Mouse (Mus musculus) spleen, postnatal 36 days (tissue): ENCODE results near the gene Eme1.

Experiments used
- DNase-seq, 2 experiments: peaks; one replicate each; pipeline ENCODE4 v3.0.0; 2022; ENCODE audit warnings: low spot score in 2 of 2, mixed read lengths in 1 of 2

Eme1 gene

DNA sequence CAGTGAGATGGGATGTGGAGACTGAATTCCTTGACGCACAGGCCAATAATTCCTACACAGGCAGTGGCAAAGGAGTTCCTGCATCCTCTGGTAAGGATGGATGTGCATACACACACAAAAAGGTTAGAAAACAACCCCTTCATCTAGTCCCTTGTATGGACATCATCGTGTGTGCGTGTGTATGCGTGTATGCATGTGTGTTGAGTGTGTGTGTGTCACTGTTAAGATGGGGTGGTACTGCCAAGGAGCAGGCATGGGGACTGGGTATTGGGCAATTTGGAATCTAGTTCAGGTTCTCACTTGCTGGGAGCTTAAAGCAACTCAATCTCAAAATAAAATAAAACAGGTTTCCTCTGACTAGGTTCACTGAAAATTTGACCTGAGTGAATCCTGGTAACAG is 7.3 kb downstream of the Eme1 start:
- no peak for DNase-seq

DNA sequence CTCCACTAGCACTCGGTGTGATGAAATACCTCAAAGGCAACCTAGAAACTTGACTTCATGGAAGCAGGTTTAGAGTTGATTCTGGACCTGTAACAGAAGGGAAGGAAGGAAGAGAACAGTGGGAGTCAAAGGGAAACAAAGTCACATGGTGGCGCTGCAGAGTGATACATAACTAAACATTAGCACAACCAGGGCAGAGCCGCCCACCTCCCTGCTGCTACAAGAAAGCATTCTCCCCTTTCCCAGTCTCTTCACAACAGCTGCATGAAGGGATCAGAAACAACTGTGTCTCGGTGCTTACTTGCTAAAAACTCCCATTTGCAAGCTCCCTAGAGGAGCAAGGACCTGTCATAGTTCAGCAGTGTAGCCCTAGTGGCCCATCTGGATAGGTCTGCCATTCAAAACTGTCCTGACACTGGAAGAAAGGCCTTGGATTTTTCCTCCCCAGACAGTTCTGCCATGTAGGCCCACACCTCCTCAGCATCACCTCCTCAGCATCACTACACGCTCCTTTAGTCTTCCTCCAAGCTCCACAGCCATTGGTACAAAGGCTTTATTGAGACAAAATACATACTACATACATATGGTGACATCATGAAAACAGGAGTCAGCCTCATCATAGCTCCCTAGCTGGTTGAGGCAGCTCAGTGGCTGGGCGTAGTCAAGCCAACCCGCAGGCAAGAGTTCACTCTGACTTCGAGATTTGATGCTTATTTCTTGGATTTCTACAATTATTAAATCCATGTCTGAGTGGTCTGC is 9.1 kb downstream of the Eme1 start:
- no peak for DNase-seq

DNA sequence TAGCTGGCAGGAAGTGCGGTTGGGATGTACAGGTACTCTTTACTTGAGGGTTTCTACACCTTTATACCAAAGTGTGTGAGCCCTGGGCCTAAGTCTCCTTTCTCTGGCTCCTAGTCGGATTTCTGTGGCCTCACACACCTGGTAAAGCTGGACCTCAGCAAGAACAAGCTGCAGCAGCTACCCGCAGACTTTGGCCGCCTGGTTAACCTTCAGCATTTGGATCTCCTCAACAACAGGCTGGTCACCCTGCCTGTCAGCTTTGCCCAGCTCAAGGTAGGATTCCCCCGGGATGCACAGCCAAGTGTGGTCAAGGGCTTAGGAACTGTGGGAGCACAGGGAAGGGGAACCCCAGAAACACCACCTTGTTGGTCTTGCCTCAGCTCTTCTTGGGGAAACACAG is 19.3 kb downstream of the Eme1 start:
- DNase-seq, result no peak

DNA sequence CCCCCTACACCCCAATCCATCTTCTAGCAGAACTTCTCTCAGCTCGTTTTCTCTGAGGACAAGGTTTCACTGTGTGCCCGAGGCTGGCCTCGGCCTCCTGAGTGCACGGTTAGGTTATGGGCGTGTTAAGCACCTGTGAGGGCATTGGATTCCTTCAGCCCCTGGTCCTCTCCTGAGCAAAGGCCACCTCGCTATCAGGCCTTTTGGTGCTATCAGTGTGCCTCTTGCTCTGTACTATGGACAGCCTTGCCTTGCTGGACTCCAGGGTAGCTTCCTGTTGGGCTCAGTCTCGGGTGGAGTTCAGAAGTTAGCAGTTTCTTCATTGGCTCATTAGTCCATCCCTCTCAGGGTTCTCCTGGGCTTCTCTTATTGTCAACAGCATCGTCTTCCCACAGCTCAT is 20.8 kb downstream of the Eme1 start:
- DNase-seq, result no peak

DNA sequence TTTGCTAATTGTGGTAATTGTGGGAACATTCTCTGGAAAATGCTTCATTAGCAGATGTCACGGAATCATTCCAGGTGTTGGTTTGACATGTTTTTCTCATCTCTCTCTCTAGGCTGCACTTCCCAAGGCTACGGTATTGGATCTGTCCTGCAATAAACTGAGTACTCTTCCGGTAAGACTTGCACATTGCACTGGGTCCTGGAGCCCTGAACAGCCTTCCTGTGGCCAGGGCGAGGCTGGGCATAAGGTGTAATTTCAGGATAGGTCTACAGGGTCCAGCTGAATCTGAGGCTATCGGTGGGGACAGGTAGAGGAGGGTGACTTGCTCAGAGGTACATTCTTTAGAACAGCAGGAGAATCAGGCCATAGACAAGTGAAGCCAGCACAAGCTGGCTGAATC is 21.8 kb downstream of the Eme1 start:
- DNase-seq, result no peak

DNA sequence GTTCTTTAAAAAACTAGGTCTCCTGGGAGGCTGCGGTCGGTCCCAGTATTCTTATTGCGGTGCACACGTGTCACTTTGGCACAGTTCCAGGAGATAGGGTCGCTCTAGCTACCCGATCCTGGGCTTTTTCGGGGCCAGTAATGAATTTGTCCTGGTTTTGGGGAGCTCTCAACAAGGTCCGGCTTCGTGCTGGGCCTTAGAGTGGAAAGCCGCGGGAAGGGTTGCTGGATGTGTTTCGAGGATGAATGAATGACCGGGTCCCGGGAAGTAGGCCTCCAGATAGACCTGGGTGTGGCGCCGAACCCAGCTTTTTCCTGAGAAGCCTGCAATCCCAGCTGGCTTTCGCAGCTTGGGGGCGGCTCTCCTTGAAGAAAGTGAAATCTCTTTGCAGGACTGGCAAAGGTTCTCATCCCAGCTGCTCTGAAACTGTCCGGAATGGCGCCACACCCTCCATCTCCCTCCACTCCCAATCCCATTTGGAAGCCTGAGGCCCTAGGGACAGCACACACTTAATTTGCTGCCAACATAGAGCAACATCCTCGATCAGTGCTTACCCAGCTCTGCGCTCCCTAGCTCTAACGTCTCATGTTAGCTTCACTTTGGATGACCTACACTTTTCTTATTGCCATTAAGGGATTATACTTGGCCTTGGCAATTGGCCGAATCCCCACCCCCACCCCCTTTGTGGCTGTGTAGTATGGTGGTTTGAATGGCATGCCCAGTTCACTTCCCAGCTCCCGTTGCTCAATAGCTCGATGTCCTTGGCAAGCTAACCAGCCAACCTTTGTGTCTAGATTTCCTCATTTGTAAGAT is 23.4 kb downstream of the Eme1 start:
- peak; percentile 5 to 6 for DNase-seq

DNA sequence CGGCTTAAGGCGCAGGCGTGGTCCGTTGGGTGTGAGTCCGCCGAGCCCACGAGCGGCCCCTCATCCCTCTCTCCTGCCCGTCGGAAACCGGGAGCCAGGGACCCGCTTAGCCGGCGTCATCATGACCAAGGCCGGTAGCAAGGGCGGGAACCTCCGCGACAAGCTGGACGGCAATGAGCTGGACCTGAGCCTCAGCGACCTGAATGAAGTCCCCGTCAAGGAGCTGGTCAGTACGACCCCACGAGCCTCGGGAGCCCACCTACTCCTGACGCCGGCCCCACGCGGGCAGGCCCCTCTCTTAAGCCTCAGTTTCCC is 23.9 kb downstream of the Eme1 start:
- DNase-seq, result no peak

DNA sequence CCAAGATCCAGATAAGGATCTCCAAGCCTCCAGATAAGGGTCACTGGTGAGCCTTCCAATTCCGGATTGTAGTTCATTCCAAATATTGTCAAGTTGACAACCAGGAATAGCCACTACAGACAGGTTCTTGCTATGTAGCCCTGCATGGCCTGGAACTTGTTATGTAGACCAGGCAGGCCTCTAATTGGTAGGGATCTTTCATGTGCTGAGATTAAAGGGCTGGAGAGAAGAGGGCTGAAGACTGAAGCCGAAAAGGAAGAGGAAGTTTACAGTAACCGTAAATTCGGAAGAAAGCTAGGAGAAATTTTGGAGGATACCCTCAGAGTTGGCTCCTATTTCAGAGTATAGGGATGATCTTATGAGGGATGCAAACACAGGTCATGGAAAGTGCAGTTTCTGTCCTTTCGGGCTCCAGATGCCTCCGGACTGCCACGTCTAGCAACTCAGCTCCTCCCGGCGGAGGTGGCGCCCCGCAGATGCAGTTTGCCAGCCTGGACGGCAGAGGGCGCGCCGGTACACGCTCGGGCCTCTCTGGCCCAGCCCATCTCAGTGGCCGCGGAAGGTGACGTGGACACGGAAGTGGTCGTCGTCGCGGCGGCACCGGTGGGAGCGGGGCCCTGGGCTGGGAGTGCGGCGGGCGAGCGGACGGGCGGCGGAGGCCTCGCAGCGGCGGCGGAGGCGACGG is 24.4 kb downstream of the Eme1 start, which contains the start of gene Lrrc59:
Gene Lrrc59, plus strand, starts transcription at position 569 of the 685 bp plus-strand sequence.
- peak; percentile 92 for DNase-seq

DNA sequence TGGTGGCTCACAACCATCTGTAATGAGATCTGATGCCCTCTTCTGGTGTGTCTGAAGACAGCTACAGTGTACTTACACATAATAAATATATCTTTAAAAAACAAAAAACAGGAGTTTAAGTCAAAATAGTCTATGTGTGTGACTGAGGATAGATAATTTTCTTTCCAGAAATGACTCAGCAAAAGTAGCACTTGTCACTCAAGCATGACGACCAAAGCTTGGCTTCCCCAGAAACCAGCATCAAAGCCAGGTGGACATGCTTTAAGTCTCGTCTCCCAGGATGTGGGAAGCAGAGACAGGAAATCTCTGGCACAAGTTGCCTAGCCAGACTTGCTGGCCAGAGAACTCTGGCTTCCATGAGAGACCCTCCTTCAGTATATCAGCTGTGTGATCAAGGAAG is 31.6 kb downstream of the Eme1 start:
- DNase-seq, result no peak

DNA sequence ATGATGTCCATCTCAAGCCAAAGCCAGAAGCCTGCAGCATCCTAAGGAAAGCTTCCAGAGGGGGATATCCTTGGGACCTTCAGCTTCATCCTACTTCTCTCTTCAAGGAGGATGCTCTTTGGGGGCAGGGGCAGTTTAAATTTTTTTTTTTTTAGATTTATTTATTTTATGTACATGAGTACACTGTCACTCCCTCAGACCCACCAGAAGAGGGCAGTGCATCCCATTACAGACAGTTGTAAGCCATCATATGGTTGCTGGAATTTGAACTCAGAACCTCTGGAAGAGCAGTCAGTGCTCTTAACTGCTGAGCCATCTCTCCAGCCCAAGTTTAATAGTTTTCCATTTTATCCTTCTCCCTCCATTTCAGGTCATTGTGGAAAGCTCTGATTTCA is 32.3 kb downstream of the Eme1 start:
- no peak for DNase-seq

DNA sequence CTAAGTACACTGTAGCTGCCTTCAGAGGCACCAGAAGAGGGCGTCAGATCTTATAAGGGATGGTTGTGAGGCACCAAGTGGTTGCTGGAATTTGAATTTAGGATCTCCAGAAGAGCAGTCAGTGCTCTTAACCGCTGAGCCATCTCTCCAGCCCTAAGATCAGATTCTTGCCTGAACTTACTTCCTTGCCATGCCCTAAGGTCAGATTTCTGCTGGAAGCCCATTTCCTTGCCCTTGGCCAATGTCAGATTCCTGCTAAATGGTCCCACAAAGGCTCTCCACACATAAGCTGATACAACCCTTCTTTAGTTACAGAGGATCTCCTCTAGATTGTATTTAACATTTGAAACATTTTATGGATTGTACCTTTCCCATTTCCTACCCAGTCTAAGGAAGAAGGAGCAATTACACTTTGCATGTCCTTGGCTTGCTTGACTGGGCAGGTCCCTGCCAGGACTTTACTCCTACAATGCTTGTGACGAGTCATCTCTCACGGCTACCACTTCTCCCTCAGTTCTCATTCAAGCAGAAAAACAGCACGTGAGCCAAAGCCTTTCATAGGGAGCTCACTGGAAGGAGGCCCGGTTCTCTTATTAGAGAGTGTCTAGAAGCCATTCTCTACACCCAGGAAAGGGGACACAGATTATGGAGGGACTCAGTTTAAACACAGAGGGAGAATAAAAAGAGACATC is 32.9 kb downstream of the Eme1 start:
- no peak for DNase-seq

DNA sequence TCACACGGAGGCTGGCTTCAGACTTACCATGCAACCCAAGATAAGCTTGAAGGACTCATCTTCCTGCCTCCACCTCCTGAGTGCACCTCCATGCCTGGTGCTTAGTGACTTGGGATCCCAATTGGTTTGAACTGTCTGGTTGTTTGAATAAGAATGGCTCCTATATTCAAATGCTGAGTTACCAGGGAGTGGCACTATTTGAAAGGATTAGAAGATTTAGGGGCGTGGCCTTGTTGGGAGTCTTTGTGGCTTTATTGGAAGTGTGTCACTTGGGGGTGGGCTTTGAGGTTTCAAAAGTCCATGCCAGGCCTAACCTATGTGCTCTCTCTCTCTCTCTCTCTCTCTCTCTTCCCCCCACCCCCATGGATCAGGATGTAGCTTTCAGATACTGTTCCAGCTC is 36.1 kb downstream of the Eme1 start:
- no peak for DNase-seq

DNA sequence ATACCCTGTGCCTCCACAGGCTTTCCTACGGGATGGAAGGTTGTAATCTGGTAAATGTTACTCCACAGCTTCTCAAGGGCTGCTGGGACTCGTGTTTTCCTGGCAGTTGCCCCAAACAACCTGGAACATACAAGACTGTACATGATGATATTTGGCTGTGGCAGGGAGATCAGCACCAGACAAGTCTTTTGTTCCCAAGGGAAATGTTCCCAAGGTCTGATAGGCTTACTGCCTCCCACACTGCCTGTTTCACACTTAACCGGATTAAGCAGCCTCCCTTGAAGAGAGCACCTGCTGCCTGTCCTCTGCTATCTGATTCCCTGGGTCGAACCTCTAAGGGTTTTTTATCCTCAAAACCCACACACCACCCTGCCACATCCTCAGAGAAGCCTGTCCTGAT is 38.3 kb downstream of the Eme1 start:
- DNase-seq, result no peak

DNA sequence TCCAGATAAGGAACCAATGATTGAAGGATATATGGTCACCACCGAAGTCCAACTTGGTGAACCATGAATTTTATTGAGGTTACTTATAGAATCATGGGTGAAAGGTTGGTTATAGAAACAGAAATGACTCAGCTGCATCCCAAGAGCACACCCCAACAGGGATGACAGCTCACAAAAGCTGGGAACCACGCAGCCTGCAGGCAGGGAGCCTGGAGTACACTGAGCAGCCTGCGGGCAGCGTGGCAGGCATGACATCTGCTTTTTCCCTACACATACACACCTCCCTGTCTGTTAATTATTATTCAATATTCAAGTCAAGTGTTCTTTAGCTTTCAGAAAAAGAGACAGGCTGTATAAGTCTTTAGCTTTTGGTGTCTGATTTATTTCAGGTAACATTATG is 39.2 kb downstream of the Eme1 start:
- no peak for DNase-seq

DNA sequence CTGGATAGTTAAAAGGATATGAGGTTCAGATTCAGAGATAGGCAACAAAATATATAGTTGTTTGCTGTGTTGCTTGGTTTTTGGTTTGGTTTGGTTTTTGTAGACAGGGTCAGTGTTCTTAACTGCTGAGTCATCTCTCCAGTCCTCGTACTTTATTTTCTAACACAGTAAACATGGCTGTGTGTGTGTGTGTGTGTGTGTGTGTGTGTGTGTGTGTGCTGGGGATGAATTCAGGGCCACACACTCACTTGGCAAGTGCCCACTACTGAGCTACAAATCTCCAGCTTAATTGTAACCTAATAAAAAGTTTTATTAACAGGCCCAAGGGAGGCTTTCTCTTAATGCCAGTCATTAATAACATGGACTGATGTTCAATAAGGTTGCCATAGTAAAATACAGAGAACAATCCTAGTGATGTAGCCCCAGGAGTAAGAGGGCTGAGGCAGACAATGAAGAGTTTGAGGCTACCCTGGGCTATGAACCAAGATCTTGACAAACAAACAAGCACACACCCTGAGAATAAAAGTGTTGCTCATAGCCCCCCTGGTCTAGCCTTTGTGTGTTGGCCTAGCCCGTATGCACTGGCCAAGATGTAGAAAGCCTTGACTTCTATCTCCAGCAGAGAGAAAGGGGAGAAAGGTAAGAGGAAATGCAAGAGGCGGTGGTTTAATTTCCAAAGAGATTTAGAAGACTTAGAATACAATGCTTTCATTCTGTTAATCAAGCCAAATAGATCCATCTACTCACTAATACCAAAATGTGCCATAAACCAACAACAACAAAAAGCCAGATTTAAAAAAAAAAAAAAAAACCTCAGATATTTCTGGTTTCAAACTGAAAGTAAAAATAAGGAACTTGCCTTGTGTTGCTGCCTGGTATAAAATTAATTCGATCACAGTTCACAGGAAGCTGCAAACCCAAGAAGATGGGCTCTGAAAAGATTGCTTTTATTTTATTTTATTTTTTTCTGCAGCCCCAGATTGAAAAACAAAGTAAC is 42.7 kb downstream of the Eme1 start:
- no peak for DNase-seq

DNA sequence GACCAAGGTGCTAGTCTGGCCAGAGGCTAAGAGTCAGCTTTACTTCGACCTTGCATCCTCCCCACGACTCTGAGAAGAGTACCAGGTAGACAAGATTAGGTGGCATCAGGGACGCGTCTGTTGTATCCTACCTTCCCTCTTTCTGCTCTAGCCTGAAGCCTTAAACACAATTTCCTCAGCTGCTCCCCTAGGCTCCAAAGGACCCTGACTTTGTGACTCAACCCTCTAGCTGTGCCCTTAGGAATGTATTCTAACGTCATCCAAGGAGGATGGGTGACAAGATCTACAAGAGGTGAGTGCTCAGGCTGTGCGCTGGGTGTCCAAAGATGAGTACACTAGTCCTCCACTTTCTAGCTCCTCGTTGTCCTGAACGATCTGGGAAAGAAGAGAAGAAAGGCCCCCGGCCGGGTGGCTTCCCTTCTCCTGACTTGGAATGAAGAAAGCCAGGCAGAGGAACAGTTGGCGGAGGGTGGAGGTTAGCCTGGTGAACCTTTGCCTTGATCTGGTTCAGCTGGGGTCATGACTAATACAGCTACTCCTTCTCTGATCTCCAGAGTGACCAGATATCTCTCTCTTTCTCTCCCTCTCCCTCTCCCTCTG is 51.3 kb downstream of the Eme1 start:
- DNase-seq, result no peak

DNA sequence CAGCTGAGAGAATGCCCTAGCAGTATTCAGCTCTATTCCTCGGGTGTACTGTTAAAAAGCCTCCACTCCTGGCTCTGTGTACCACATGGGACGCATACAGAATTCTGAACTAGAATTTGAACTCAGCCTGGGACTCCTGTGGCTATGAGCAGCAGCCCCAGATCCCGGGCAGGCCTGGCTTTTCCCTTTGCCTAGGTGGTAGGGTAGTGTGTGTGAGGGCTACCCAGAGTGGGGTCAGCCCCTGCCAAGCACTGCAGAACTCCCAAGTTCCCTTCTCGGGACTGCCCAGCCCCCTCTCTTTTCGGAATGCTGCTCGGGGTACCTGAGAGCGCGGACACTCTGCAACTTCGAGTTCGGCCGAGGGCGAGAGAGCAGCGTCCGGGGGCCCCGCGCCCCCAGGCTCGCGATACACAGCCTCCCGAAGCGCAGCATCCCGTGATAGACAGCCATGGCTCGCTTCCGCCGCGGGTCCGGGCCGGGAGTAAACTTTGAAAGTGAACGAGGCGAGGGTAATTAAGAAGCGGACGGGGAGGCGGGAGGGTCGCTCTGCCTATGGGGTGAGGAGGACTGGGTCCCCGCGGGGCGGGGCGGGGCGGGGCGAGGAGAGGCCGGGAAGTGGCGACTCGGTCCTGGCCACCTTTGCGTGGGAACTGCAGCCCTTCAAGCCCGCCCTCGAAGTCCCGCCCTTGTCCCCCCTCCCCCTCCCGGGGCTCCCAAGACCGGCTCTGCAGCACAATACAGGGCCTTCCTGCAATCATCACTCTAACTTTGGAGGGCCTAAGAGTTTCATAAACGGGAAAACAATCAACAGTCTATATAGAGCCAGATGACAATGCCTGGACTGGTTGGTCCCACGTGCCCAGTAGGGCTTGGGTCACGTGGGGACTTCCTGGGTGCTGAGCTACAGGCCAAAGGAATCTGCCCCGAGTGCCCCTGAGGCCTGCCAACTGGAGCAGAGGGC is 52.2 kb downstream of the Eme1 start, which contains the start of gene Acsf2:
Gene Acsf2, minus strand, starts transcription at position 551 of the 961 bp plus-strand sequence.
- DNase-seq, result peak; percentile 90

DNA sequence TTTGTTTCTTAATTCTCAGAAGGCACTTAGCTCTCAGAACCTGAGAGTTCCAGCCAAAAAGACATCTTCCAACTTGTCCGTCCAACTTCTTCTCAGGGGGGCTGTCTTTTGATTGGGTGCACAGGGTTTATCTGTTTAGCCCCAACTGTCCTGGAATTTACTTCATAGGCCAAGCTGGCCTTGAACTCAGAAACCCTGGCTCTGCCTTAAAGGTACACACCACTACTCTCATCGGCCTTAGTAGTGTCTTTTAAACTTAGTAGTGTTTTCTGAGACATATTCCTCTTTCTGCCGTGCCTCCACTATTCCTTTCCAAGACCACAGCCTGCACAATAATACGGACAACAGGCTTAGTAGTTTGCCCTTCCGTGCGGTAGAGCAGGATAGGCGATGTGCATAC is 53.3 kb downstream of the Eme1 start:
- no peak for DNase-seq

DNA sequence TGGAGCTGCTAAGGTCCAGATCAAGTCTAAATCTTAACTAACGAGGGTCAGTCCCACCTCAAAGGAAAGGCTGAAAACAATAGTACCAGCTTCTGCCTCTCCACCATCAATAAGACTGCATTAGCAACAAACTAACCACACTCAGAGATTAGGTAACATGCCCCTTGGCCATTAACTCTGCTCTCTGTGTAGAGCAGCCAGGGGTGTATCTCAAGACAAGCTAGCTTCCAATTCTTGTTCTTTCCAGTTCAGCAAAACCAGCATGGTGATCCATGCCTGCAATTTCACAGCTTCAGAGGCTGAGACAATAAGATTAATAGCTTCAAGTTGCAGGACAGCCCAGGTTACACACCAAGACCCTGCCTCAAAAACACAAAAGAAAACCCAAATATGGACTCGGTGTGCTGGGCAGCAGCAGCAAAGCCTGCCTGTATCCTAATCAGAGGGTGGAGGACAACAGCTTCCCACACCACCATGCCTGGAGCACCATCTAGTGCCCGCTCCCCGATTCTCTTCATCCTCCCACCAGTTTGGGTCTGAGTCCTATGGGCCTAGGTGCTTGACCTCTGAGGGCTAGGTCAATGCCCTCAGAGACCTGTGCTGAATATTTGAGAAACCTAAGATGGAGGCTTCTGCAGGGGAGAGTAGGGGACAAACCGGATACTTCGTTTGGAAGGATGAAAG is 55.2 kb downstream of the Eme1 start:
- DNase-seq, result no peak
